Mouse (Mus musculus): ENCODE measurements around the gene Fam19a5. TPM values are rescaled to one million over a fixed set of nuclear protein-coding genes. Genes with fewer than 3 reads are reported as not detected.

Gene Fam19a5
- 2.1 and 2.6 TPM in 2 replicates for polyA plus RNA-seq (2012; rRNA removed; ENCODE audit: low replicate concordance)

DNA sequence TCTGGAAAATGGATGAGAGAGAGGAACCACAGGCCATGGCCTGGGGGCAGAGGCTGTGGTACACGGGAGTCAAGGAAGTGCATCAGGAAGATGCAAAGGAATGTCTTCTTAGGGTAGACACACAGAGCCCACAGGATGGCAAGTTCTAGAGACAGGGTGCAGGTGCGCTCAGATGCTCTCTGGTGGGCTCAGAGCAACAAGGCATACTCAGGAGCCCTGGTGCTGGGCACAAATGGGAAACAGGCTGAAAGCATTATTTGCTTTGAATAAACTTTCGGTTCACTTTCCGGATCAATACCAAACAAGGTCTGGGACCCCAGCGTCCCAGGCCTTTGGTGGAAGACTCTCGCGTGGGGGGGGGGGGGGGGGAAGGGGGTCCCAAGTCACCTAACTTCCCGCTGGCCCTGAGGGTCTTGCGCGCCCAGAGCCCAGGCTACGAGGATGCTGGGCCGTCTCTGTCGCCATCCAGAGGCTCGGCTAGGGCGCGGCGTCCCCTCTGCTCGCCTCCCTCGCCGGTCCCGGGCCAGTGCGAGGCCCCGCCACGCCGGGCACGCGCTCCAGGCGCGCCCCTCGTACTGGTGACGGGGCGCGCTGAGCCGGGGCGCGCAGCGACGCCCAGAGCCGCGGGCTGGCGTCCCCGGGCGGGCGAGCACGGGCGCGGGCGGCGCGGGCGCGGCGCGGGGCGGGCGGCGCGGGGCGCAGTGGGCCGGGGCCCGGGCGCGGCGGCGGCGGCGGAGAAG is at the start of gene Fam19a5:
TSS of gene Fam19a5 (plus strand) at position 701 of the 740 bp plus-strand sequence.

